Mouse (Mus musculus) megakaryocyte, embryonic 14.5 days (primary cell): Measurements from ENCODE around the gene Bcas3. TPM values are rescaled to one million over a fixed set of nuclear protein-coding genes. Genes with fewer than 3 reads are reported as not detected.
A peak's percentile ranks its signal among the peaks of the same experiment; 100 is the strongest.

ENCODE experiments used
- H3K27me3 ChIP-seq: replicated peaks from 2 replicates; pipeline ENCODE3; 2012; ENCODE audit warnings: inconsistent platforms
- H3K36me3 ChIP-seq: replicated peaks from 2 replicates; pipeline ENCODE3; 2012; ENCODE audit warnings: low read length, inconsistent platforms, mixed read lengths
- H3K4me1 ChIP-seq: 2 replicates; pipeline ENCODE4 v1.6.1; 2012; ENCODE audit warnings: inconsistent platforms
- H3K4me3 ChIP-seq: replicated peaks from 2 replicates; pipeline ENCODE3; 2012; ENCODE audit warnings: moderate library complexity, mild to moderate bottlenecking, inconsistent platforms
- H3K9me3 ChIP-seq: 2 replicates; pipeline ENCODE4 v1.6.1; 2012; ENCODE audit warnings: inconsistent platforms
- FLI1 ChIP-seq: IDR thresholded peaks from 2 replicates; pipeline ENCODE4 v1.6.1; 2012; ENCODE audit warnings: low read length, inconsistent platforms, mixed read lengths
- GATA1 ChIP-seq: IDR thresholded peaks from 3 replicates; pipeline ENCODE4 v1.6.1; 2012; ENCODE audit warnings: mixed read lengths, low read length, inconsistent platforms, borderline replicate concordance
- polyA plus RNA-seq: library from polyadenylated mRNA; stranded (reverse); fragments of >175 nt; gene quantifications from 2 replicates; pipeline ENCODE4 v1.2.3, GENCODE M21; 2012; ENCODE audit warnings: low replicate concordance; ENCODE audit not compliant: insufficient read depth

The Bcas3 gene
- polyA plus RNA-seq, 1 experiment = 212 TPM

GRCm38 (mm10) chr11:85644748-85645060 lies 291.7 kb downstream of the Bcas3 start:
- no peaks in the 10 kb centered on the region for H3K9me3 ChIP-seq
- peaks cover 35% of the 10 kb centered on the region for H3K4me1 ChIP-seq
- no peaks in the 10 kb centered on the region for H3K36me3 ChIP-seq
- no peak for TF ChIP-seq GATA1
- H3K27me3 ChIP-seq = peaks cover 9% of the 10 kb centered on the region
- H3K4me3 ChIP-seq = peak overlapping the region; percentile 68

GRCm38 (mm10) chr11:85645152-85645835 lies 292.3 kb downstream of the Bcas3 start:
- H3K27me3 ChIP-seq = peaks cover 9% of the 10 kb centered on the region
- TF ChIP-seq FLI1 = no peak
- no peak for TF ChIP-seq GATA1
- H3K9me3 ChIP-seq = no peaks in the 10 kb centered on the region
- no peaks in the 10 kb centered on the region for H3K36me3 ChIP-seq
- H3K4me1 ChIP-seq = peaks cover 32% of the 10 kb centered on the region
- H3K4me3 ChIP-seq = no peak overlapping the region

GRCm38 (mm10) chr11:85648893-85649292 lies 295.9 kb downstream of the Bcas3 start:
- H3K4me3 ChIP-seq = no peak overlapping the region
- H3K4me1 ChIP-seq = peaks cover 9% of the 10 kb centered on the region
- no peaks in the 10 kb centered on the region for H3K36me3 ChIP-seq
- H3K27me3 ChIP-seq = peaks cover 8% of the 10 kb centered on the region
- no peak for TF ChIP-seq FLI1
- no peak for TF ChIP-seq GATA1
- H3K9me3 ChIP-seq = no peaks in the 10 kb centered on the region

GRCm38 (mm10) chr11:85649373-85649772 lies 296.4 kb downstream of the Bcas3 start:
- TF ChIP-seq GATA1 (no peak), FLI1 (no peak)
- peaks cover 9% of the 10 kb centered on the region for H3K27me3 ChIP-seq

GRCm38 (mm10) chr11:85657471-85657870 lies 304.5 kb downstream of the Bcas3 start:
- H3K36me3 ChIP-seq = no peaks in the 10 kb centered on the region
- H3K4me3 ChIP-seq = no peak overlapping the region
- H3K4me1 ChIP-seq = peaks cover 6% of the 10 kb centered on the region
- H3K9me3 ChIP-seq = no peaks in the 10 kb centered on the region
- H3K27me3 ChIP-seq = peaks cover 18% of the 10 kb centered on the region
- no peak for TF ChIP-seq GATA1
- no peak for TF ChIP-seq FLI1

More at GRCm38 (mm10) chr11:85649373-85649772, 296.4 kb downstream of the Bcas3 start:
- Histone ChIP-seq H3K4me3 (no peak overlapping the region), H3K4me1 (peaks cover 4% of the 10 kb centered on the region), H3K36me3 (no peaks in the 10 kb centered on the region), H3K9me3 (no peaks in the 10 kb centered on the region)

GRCm38 (mm10) chr11:85660304-85660703 lies 307.3 kb downstream of the Bcas3 start:
- no peaks in the 10 kb centered on the region for H3K9me3 ChIP-seq
- no peak overlapping the region for H3K4me3 ChIP-seq
- peaks cover 17% of the 10 kb centered on the region for H3K27me3 ChIP-seq
- no peak for TF ChIP-seq GATA1
- H3K4me1 ChIP-seq = peaks cover 6% of the 10 kb centered on the region
- H3K36me3 ChIP-seq = no peaks in the 10 kb centered on the region

GRCm38 (mm10) chr11:85667176-85667575 lies 314.2 kb downstream of the Bcas3 start:
- no peaks in the 10 kb centered on the region for H3K36me3 ChIP-seq
- no peaks in the 10 kb centered on the region for H3K9me3 ChIP-seq
- TF ChIP-seq GATA1 = no peak
- no peak for TF ChIP-seq FLI1
- peaks cover 7% of the 10 kb centered on the region; the same call in 1 of the 2 replicates for H3K4me1 ChIP-seq
- H3K4me3 ChIP-seq = no peak overlapping the region
- peaks cover 26% of the 10 kb centered on the region for H3K27me3 ChIP-seq

GRCm38 (mm10) chr11:85667741-85668140 lies 314.8 kb downstream of the Bcas3 start:
- no peaks in the 10 kb centered on the region for H3K36me3 ChIP-seq
- no peaks in the 10 kb centered on the region for H3K9me3 ChIP-seq
- no peak overlapping the region for H3K4me3 ChIP-seq
- no peak for TF ChIP-seq FLI1
- no peak for TF ChIP-seq GATA1
- H3K4me1 ChIP-seq = peaks cover 7% of the 10 kb centered on the region; the same call in 1 of the 2 replicates
- peaks cover 25% of the 10 kb centered on the region for H3K27me3 ChIP-seq

GRCm38 (mm10) chr11:85672881-85673475 lies 320.0 kb downstream of the Bcas3 start:
- no peaks in the 10 kb centered on the region for H3K36me3 ChIP-seq
- H3K4me1 ChIP-seq = peaks cover 7% of the 10 kb centered on the region; the same call in 1 of the 2 replicates
- TF ChIP-seq GATA1 = no peak
- H3K4me3 ChIP-seq = no peak overlapping the region
- H3K9me3 ChIP-seq = no peaks in the 10 kb centered on the region
- peaks cover 55% of the 10 kb centered on the region for H3K27me3 ChIP-seq

- Histone ChIP-seq H3K27me3 (peaks cover 67% of the 10 kb centered on the region), H3K4me1 (peaks cover 11% of the 10 kb centered on the region; the same call in 1 of the 2 replicates), H3K36me3 (no peaks in the 10 kb centered on the region), H3K4me3 (no peak overlapping the region), H3K9me3 (no peaks in the 10 kb centered on the region)
- no peak for TF ChIP-seq GATA1
- no peak for TF ChIP-seq FLI1
Measured at GRCm38 (mm10) chr11:85675244-85675643, 322.3 kb downstream of the Bcas3 start.

- no peak overlapping the region for H3K4me3 ChIP-seq
- H3K36me3 ChIP-seq = no peaks in the 10 kb centered on the region
- H3K27me3 ChIP-seq = peaks cover 71% of the 10 kb centered on the region
- H3K9me3 ChIP-seq = no peaks in the 10 kb centered on the region
- peaks cover 17% of the 10 kb centered on the region for H3K4me1 ChIP-seq
- no peak for TF ChIP-seq FLI1
- no peak for TF ChIP-seq GATA1
Measured at GRCm38 (mm10) chr11:85676357-85677004, 323.5 kb downstream of the Bcas3 start.
